Mouse (Mus musculus) hindbrain, postnatal 0 days (tissue): ENCODE data around the gene BC053393. TPM values are rescaled to one million over a fixed set of nuclear protein-coding genes. Genes with fewer than 3 reads are reported as not detected.

Source experiments
- ATAC-seq: fragments of 200-750 bp; cut with Nextera tagmentation; 2 replicates; pipeline ENCODE4 v1.8.0; 2017; ENCODE audit warnings: mild to moderate bottlenecking, moderate TSS enrichment, moderate library complexity
- DNase-seq: peaks from one replicate; pipeline ENCODE4 v3.0.0-alpha.2; 2015; ENCODE audit warnings: low spot score
- H3K27ac ChIP-seq: fragments of 300-500 bp; sonication (generic); 2 replicates; pipeline ENCODE4 v1.5.1; 2014; ENCODE audit warnings: mild to moderate bottlenecking
- H3K27me3 ChIP-seq: fragments of 300-500 bp; sonication (generic); 2 replicates; pipeline ENCODE4 v1.6.1; 2014; ENCODE audit warnings: low read length, mixed read lengths; ENCODE audit not compliant: insufficient read depth
- H3K36me3 ChIP-seq: fragments of 300-500 bp; sonication (generic); 2 replicates; pipeline ENCODE4 v1.6.1; 2014; ENCODE audit warnings: low read length, mixed read lengths; ENCODE audit not compliant: insufficient read depth
- H3K4me1 ChIP-seq: fragments of 300-500 bp; sonication (generic); 2 replicates; pipeline ENCODE4 v1.6.1; 2014; ENCODE audit warnings: antibody characterized with exemption, low read length, mixed read lengths; ENCODE audit not compliant: insufficient read depth
- H3K4me2 ChIP-seq: fragments of 300-500 bp; sonication (generic); 2 replicates; pipeline ENCODE4 v1.6.1; 2014; ENCODE audit warnings: low read depth, mild to moderate bottlenecking, low read length, moderate library complexity, mixed read lengths
- H3K4me3 ChIP-seq: fragments of 300-500 bp; sonication (generic); 2 replicates; pipeline ENCODE4 v1.5.1; 2014; ENCODE audit warnings: low read length
- H3K9ac ChIP-seq: fragments of 300-500 bp; sonication (generic); replicated peaks from 2 replicates; pipeline ENCODE4 v1.6.1; 2014; ENCODE audit warnings: mild to moderate bottlenecking, low read length, moderate library complexity, mixed read lengths
- H3K9me3 ChIP-seq: fragments of 300-500 bp; sonication (generic); 2 replicates; pipeline ENCODE4 v1.6.1; 2016; ENCODE audit warnings: low read length, mixed read lengths
- CTCF ChIP-seq: IDR thresholded peaks from 2 replicates; pipeline ENCODE4 v1.5.1; 2016; ENCODE audit warnings: antibody characterized with exemption, control low read depth, low read depth
- WGBS: fragments of 180-500 bp; shearing (Covaris S2); extraction: QIAGEN DNeasy Blood & Tissue Kit; methylation state at CpG from one replicate; pipeline ENCODE4 v1.1.7; 2014; 5-methylcytosine and 5-hydroxymethylcytosine counted together
- polyA plus RNA-seq: library from polyadenylated mRNA; unstranded; fragments of >200 nt; fragmentation: Nextera tagmentation; extraction: Ambion mirVana; gene quantifications from 2 replicates; pipeline ENCODE4 v1.2.1, GENCODE M21; 2015
- total RNA-seq: library from RNA; depleted of rRNA; stranded (reverse); fragments of >200 nt; gene quantifications from 2 replicates; pipeline ENCODE4 v1.2.3, GENCODE M21; 2014

BC053393 gene
- total and polyA plus RNA-seq, 2 experiments from 2014 or later = not detected

DNA sequence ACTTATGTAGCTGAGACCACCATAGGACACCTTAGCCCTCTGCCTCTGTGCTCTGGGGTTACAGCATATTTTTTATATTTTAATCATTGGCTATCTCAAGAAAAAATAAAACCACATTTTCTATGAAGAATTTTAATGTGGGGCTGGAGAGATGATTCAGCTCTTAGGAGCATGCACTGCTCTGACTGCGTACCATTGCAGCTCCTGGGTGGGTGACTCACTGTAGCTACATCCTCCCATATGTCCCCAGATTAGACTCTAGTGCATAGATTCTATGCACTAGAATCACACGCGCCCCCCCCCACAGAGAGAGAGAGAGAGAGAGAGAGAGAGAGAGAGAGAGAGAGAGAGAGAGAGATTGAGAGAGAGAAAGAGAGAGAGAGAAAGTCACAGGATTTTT, 18.6 kb upstream of the BC053393 start:
- Histone ChIP-seq H3K4me3 (no peak overlapping the region), H3K27ac (no peak overlapping the region), H3K36me3 (no peaks in the 10 kb centered on the region), H3K9ac (no peak overlapping the region), H3K4me1 (no peaks in the 10 kb centered on the region), H3K27me3 (no peaks in the 10 kb centered on the region), H3K4me2 (no peak overlapping the region), H3K9me3 (no peaks in the 10 kb centered on the region)
- ATAC-seq (no peak), DNase-seq (no peak)
- TF ChIP-seq CTCF = no peak
- WGBS = 97% methylated on average over 3 of the region's 3 CpGs

DNA sequence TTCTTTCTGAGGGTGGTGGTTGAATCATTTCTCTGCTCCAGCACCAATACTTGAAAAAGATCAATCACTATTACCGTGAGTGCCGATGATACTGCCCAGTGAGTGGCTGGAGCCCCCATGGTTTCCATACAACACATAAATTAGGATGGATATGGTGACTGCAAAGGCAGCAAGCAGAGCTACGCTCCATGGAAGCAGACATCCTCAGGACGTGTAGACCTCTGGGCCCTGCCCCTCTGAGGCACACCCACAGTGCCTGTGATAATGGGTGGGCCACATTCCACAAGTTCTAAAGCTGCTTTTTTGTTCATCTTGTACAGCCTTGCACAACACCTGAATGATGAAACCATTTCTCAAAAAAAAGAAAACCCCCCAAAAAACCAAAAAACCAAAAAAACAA, 10.2 kb upstream of the BC053393 start:
- DNase-seq (no peak), ATAC-seq (no peak)
- no peak overlapping the region for H3K27ac ChIP-seq
- TF ChIP-seq CTCF = no peak
- no peak overlapping the region for H3K4me2 ChIP-seq
- no peaks in the 10 kb centered on the region for H3K27me3 ChIP-seq
- H3K9me3 ChIP-seq = no peaks in the 10 kb centered on the region
- H3K4me1 ChIP-seq = no peaks in the 10 kb centered on the region
- H3K4me3 ChIP-seq = no peak overlapping the region
- no peak overlapping the region for H3K9ac ChIP-seq
- H3K36me3 ChIP-seq = no peaks in the 10 kb centered on the region
- WGBS = 78% methylated on average over 4 of the region's 4 CpGs

DNA sequence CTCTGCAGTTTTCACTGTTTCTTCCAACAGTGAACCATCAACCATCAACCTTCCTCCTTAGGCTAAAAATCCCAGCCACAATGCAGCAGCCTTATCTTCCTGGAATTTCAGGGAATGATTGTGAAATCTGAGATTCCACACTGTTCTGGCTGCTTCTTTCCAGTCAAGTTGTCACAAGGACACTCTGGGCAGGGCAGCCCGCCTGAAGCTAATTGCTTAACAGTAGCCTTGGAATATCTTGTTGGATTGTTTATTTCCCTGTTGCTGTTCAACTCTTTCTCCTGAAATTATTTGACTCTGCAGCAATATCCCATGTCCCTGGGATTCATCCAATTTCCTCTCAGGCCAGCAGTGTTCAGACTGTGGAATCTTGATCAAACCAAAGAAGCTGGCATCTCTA, 6.7 kb upstream of the BC053393 start:
- Histone ChIP-seq H3K27ac (no peak overlapping the region), H3K4me2 (no peak overlapping the region), H3K4me1 (no peaks in the 10 kb centered on the region), H3K9me3 (no peaks in the 10 kb centered on the region), H3K4me3 (no peak overlapping the region), H3K36me3 (no peaks in the 10 kb centered on the region), H3K9ac (no peak overlapping the region), H3K27me3 (no peaks in the 10 kb centered on the region)
- WGBS = 90% methylated on average over 1 of the region's 1 CpGs
- TF ChIP-seq CTCF = no peak
- DNase-seq (no peak), ATAC-seq (no peak)

DNA sequence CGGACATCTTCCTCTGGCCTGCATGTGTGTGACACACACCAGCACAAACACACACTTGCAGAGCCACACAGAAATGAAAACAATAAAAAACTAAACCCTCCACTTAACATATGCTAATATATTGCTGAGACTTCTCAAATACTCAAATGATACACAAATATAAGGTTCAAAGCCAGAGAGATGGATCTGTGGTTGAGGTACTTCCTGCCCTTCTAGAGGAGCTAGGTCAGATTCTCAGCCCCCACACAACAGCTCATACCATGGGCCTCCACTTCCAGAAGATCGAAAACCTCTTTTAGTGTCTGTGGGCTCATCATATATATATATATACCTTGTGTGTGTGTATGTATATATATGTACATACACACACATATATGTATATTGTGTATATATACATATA, 5.4 kb upstream of the BC053393 start:
- DNase-seq = no peak
- H3K36me3 ChIP-seq = no peaks in the 10 kb centered on the region
- H3K27me3 ChIP-seq = no peaks in the 10 kb centered on the region
- no peak overlapping the region for H3K27ac ChIP-seq
- no peak for ATAC-seq
- WGBS = 97% methylated on average over 2 of the region's 2 CpGs
- H3K4me3 ChIP-seq = no peak overlapping the region
- no peak overlapping the region for H3K9ac ChIP-seq
- H3K9me3 ChIP-seq = no peaks in the 10 kb centered on the region
- no peak overlapping the region for H3K4me2 ChIP-seq
- no peak for TF ChIP-seq CTCF
- no peaks in the 10 kb centered on the region for H3K4me1 ChIP-seq

DNA sequence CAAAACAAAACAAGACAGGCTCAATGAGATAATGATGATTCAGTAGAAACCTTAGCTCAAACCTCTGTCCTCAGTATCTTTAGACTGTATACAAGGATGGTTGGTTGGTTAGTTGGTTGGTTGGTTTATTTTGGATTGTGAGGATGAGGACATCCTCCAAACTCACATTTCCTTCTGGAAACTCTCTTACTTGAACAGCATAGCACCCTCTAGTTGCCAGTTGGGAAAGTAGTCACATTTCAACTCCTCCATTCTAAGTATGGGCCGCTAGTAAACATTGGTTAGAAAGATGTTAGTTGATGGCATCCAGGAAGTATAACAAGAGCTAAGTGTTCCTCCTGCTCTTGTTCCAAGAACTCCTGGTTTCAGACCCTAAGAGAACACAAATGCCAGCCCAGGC, 2.2 kb upstream of the BC053393 start:
- Histone ChIP-seq H3K27ac (no peak overlapping the region), H3K4me1 (no peaks in the 10 kb centered on the region), H3K36me3 (no peaks in the 10 kb centered on the region), H3K4me3 (no peak overlapping the region), H3K9me3 (no peaks in the 10 kb centered on the region), H3K27me3 (no peaks in the 10 kb centered on the region), H3K9ac (no peak overlapping the region), H3K4me2 (no peak overlapping the region)
- DNase-seq = no peak
- ATAC-seq = no peak
- 81% methylated on average over 1 of the region's 1 CpGs for whole genome bisulfite sequencing
- no peak for TF ChIP-seq CTCF

DNA sequence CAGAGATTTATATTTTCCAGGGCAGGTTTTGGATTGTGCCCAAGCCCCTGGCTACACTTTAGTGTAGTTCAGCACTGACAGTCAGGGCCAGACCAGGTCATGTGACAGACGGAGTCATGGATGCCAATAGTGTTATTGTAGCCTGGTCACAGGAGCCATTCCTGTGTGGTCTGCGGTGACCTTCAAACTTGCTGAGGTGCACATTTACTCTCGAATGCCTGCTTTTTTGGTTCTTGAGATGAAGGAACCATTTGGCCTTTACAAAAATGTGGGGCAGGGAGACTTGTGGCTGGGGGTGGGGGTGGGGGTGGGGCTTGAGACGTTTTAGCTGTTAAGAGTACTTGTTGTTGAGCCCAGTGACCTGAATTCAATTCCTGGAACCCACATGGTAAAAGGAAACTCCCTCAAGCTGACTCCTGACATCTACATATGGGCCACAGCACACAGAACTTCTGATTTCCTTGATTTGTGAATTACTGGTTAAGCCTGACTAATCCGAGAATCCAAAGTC, 7.5 kb downstream of the BC053393 start:
- TF ChIP-seq CTCF = no peak
- Histone ChIP-seq H3K4me1 (no peaks in the 10 kb centered on the region), H3K9ac (no peak overlapping the region), H3K27me3 (no peaks in the 10 kb centered on the region), H3K27ac (no peak overlapping the region), H3K9me3 (no peaks in the 10 kb centered on the region), H3K4me3 (no peak overlapping the region), H3K36me3 (no peaks in the 10 kb centered on the region), H3K4me2 (no peak overlapping the region)
- DNase-seq = no peak
- 60% methylated on average over 5 of the region's 5 CpGs for WGBS
- no peak for ATAC-seq

DNA sequence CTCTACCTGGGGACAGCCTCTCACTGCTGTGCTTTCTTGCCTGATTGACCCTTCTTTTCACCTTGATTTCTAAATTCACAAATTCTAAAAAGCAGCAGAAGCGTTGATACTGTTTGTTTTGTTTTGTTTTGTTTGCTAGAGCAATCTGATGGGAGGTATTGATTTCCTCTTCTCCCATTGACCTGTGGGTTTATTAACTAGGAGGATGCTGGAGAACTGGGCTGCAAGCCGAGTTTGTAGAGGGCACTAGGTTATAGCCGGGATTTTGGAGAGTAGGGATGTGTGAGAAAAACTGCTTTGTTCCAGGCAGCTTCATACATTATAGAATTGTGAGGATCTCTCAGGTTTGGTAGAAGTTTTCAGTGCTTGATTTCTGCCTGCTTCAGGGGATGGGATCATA, 9.1 kb downstream of the BC053393 start:
- Histone ChIP-seq H3K27ac (no peak overlapping the region), H3K9me3 (no peaks in the 10 kb centered on the region), H3K36me3 (no peaks in the 10 kb centered on the region), H3K4me2 (no peak overlapping the region), H3K9ac (no peak overlapping the region), H3K27me3 (no peaks in the 10 kb centered on the region), H3K4me3 (no peak overlapping the region), H3K4me1 (no peaks in the 10 kb centered on the region)
- ATAC-seq = no peak
- WGBS = 82% methylated on average over 3 of the region's 3 CpGs
- no peak for TF ChIP-seq CTCF
- DNase-seq = no peak

DNA sequence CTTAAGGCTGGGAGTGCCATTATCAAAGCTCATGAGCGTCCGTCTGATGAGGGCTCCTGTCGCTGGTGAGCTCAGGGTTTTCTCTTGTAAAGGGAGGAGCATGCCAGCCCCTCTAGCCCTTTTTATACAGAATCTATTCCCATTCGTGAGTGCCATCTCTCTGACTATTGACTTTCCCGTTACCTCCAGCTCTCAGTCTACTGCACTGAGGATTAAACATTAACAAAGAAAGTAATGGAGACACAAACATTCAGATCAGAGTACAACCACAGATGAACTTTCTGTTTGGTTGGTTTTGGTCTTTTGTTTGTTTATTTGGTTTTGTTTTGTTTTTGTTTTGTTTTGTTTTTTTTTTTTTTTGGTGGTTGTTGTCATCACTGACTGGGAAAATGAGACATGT, 11.4 kb downstream of the BC053393 start:
- H3K4me1 ChIP-seq = no peaks in the 10 kb centered on the region
- H3K9me3 ChIP-seq = no peaks in the 10 kb centered on the region
- H3K9ac ChIP-seq = no peak overlapping the region
- no peak for ATAC-seq
- H3K4me3 ChIP-seq = no peak overlapping the region
- DNase-seq = no peak
- no peak overlapping the region for H3K4me2 ChIP-seq
- 81% methylated on average over 5 of the region's 5 CpGs for WGBS
- no peak overlapping the region for H3K27ac ChIP-seq
- no peaks in the 10 kb centered on the region for H3K36me3 ChIP-seq
- H3K27me3 ChIP-seq = no peaks in the 10 kb centered on the region
- TF ChIP-seq CTCF = no peak
